Mouse (Mus musculus): ENCODE data around the gene Hdac5. TPM values are rescaled to one million over a fixed set of nuclear protein-coding genes. Genes with fewer than 3 reads are reported as not detected.

Gene Hdac5
- polyA plus RNA-seq, 1 experiment from 2014 or later, result 129 TPM

- H3K27ac ChIP-seq (replicated peaks), result peak overlapping the region; percentile 24; the same call in 1 of the 2 replicates
- H3K4me3 ChIP-seq, result no peak overlapping the region
- H3K27me3 ChIP-seq, result no peaks in the 10 kb centered on the region
- ATAC-seq (replicated peaks), result 0 out of 2 replicates have a peak, but pooled peaks have one; percentile 8
- 22% methylated on average over 9 of the region's 9 CpGs for WGBS
- no peaks in the 10 kb centered on the region for H3K36me3 ChIP-seq
- no peak overlapping the region for H3K4me2 ChIP-seq (replicated peaks)
- peaks cover 12% of the 10 kb centered on the region; the same call in 1 of the 2 replicates for H3K4me1 ChIP-seq
- no peak overlapping the region for H3K9ac ChIP-seq (replicated peaks)
- no peaks in the 10 kb centered on the region for H3K9me3 ChIP-seq
These were observed 27.5 kb upstream of the Hdac5 start for GRCm38 (mm10) chr11:102257514-102257913.

GRCm38 (mm10) chr11:102249351-102250090 is 19.6 kb upstream of the Hdac5 start:
- 8% methylated on average over 9 of the region's 9 CpGs for WGBS
- Histone ChIP-seq H3K9ac (replicated peaks) (peak overlapping the region; percentile 44), H3K36me3 (no peaks in the 10 kb centered on the region), H3K4me2 (replicated peaks) (peak overlapping the region; percentile 90), H3K4me3 (peak overlapping the region; percentile 54), H3K4me1 (peaks cover 26% of the 10 kb centered on the region), H3K27ac (replicated peaks) (no peak overlapping the region), H3K27me3 (no peaks in the 10 kb centered on the region), H3K9me3 (no peaks in the 10 kb centered on the region)
- no peak for ATAC-seq (replicated peaks)

- H3K9ac ChIP-seq (replicated peaks), result peak within 1 kb of the TSS; percentile 44
- no peaks in the 10 kb centered on the region for H3K9me3 ChIP-seq
- no peaks in the 10 kb centered on the region for H3K36me3 ChIP-seq
- peak within 1 kb of the TSS; percentile 90 for H3K4me2 ChIP-seq (replicated peaks)
- peak within 1 kb of the TSS; percentile 54 for H3K4me3 ChIP-seq
- peak; percentile 49 for ATAC-seq (replicated peaks)
- H3K27me3 ChIP-seq, result no peaks in the 10 kb centered on the region
- under 1% methylated on average over 41 of the region's 41 CpGs for WGBS
- H3K4me1 ChIP-seq, result peaks cover 26% of the 10 kb centered on the region
- no peak within 1 kb of the TSS for H3K27ac ChIP-seq (replicated peaks)
These were observed 18.8 kb upstream of the Hdac5 start, which contains the start of gene BC030867 for GRCm38 (mm10) chr11:102248630-102249230. BC030867 (plus strand) TSS chr11:102248882.

- Histone ChIP-seq H3K27me3 (no peaks in the 10 kb centered on the region), H3K4me1 (peaks cover 26% of the 10 kb centered on the region), H3K4me2 (replicated peaks) (no peak overlapping the region), H3K4me3 (no peak overlapping the region), H3K9ac (replicated peaks) (no peak overlapping the region), H3K9me3 (no peaks in the 10 kb centered on the region), H3K36me3 (no peaks in the 10 kb centered on the region), H3K27ac (replicated peaks) (no peak overlapping the region)
- 86% methylated on average over 4 of the region's 4 CpGs for WGBS
- no peak for ATAC-seq (replicated peaks)
These were observed 16.9 kb upstream of the Hdac5 start for GRCm38 (mm10) chr11:102246871-102247270.

- no peak for ATAC-seq (replicated peaks)
- WGBS, result 67% methylated on average over 6 of the region's 6 CpGs
- H3K9me3 ChIP-seq, result no peaks in the 10 kb centered on the region
- H3K4me1 ChIP-seq, result peaks cover 26% of the 10 kb centered on the region
- H3K9ac ChIP-seq (replicated peaks), result no peak overlapping the region
- H3K27ac ChIP-seq (replicated peaks), result no peak overlapping the region
- no peak overlapping the region for H3K4me2 ChIP-seq (replicated peaks)
- no peak overlapping the region for H3K4me3 ChIP-seq
- H3K27me3 ChIP-seq, result no peaks in the 10 kb centered on the region
- no peaks in the 10 kb centered on the region for H3K36me3 ChIP-seq
These were observed 16.3 kb upstream of the Hdac5 start for GRCm38 (mm10) chr11:102246273-102246635.

- Histone ChIP-seq H3K9ac (replicated peaks) (peak overlapping the region; percentile 48; the same call in 1 of the 2 replicates), H3K4me1 (peaks cover 26% of the 10 kb centered on the region), H3K36me3 (no peaks in the 10 kb centered on the region), H3K9me3 (no peaks in the 10 kb centered on the region), H3K4me3 (peak overlapping the region; percentile 37), H3K4me2 (replicated peaks) (peak overlapping the region; percentile 70), H3K27me3 (no peaks in the 10 kb centered on the region), H3K27ac (replicated peaks) (peak overlapping the region; percentile 69)
- ATAC-seq (replicated peaks), result no peak
- 35% methylated on average over 14 of the region's 14 CpGs for WGBS
These were observed 15.8 kb upstream of the Hdac5 start for GRCm38 (mm10) chr11:102245581-102246272.

- H3K4me3 ChIP-seq, result peak overlapping the region; percentile 37
- ATAC-seq (replicated peaks), result peak; percentile 75
- H3K27ac ChIP-seq (replicated peaks), result peak overlapping the region; percentile 69
- H3K4me1 ChIP-seq, result peaks cover 26% of the 10 kb centered on the region
- WGBS, result under 1% methylated on average over 32 of the region's 32 CpGs
- H3K9ac ChIP-seq (replicated peaks), result peak overlapping the region; percentile 48
- H3K27me3 ChIP-seq, result no peaks in the 10 kb centered on the region
- H3K4me2 ChIP-seq (replicated peaks), result peak overlapping the region; percentile 70
- H3K9me3 ChIP-seq, result no peaks in the 10 kb centered on the region
- no peaks in the 10 kb centered on the region for H3K36me3 ChIP-seq
These were observed 15.0 kb upstream of the Hdac5 start for GRCm38 (mm10) chr11:102244926-102245449.

GRCm38 (mm10) chr11:102241874-102242273 is 11.9 kb upstream of the Hdac5 start:
- H3K4me1 ChIP-seq, result peaks cover 15% of the 10 kb centered on the region
- no peak overlapping the region for H3K9ac ChIP-seq (replicated peaks)
- no peaks in the 10 kb centered on the region for H3K27me3 ChIP-seq
- no peak for ATAC-seq (replicated peaks)
- 53% methylated on average over 5 of the region's 5 CpGs for WGBS
- no peak overlapping the region for H3K4me3 ChIP-seq
- H3K36me3 ChIP-seq, result no peaks in the 10 kb centered on the region
- H3K9me3 ChIP-seq, result no peaks in the 10 kb centered on the region
- no peak overlapping the region for H3K4me2 ChIP-seq (replicated peaks)
- H3K27ac ChIP-seq (replicated peaks), result no peak overlapping the region

- Histone ChIP-seq H3K27me3 (no peaks in the 10 kb centered on the region), H3K4me2 (replicated peaks) (no peak overlapping the region), H3K9me3 (no peaks in the 10 kb centered on the region), H3K4me3 (no peak overlapping the region), H3K9ac (replicated peaks) (no peak overlapping the region), H3K36me3 (no peaks in the 10 kb centered on the region), H3K27ac (replicated peaks) (no peak overlapping the region), H3K4me1 (peaks cover 15% of the 10 kb centered on the region)
- ATAC-seq (replicated peaks), result no peak
- 89% methylated on average over 5 of the region's 5 CpGs for WGBS
These were observed 11.3 kb upstream of the Hdac5 start for GRCm38 (mm10) chr11:102241246-102241645.

- Histone ChIP-seq H3K36me3 (no peaks in the 10 kb centered on the region), H3K27me3 (no peaks in the 10 kb centered on the region)
- WGBS, result 87% methylated on average over 6 of the region's 6 CpGs
These were observed 10.7 kb upstream of the Hdac5 start for GRCm38 (mm10) chr11:102240636-102241035.

GRCm38 (mm10) chr11:102236022-102236421 is 6.1 kb upstream of the Hdac5 start:
- no peak overlapping the region for H3K9ac ChIP-seq (replicated peaks)
- no peak overlapping the region for H3K4me3 ChIP-seq
- no peaks in the 10 kb centered on the region for H3K9me3 ChIP-seq
- H3K27me3 ChIP-seq, result no peaks in the 10 kb centered on the region
- no peak overlapping the region for H3K27ac ChIP-seq (replicated peaks)
- no peak for ATAC-seq (replicated peaks)
- H3K4me2 ChIP-seq (replicated peaks), result no peak overlapping the region
- WGBS, result 76% methylated on average over 2 of the region's 2 CpGs
- no peaks in the 10 kb centered on the region for H3K36me3 ChIP-seq
- 0 out of 2 replicates have a peak, but pooled peaks cover under 1% of the 10 kb centered on the region for H3K4me1 ChIP-seq

More at GRCm38 (mm10) chr11:102240636-102241035, 10.7 kb upstream of the Hdac5 start:
- Histone ChIP-seq H3K9me3 (no peaks in the 10 kb centered on the region), H3K4me3 (no peak overlapping the region), H3K4me2 (replicated peaks) (no peak overlapping the region), H3K27ac (replicated peaks) (no peak overlapping the region), H3K9ac (replicated peaks) (no peak overlapping the region), H3K4me1 (peaks cover 11% of the 10 kb centered on the region)
- no peak for ATAC-seq (replicated peaks)

All from forebrain, embryonic 15.5 days (tissue).